Mouse (Mus musculus): ENCODE results near the gene Hemk1. TPM values are rescaled to one million over a fixed set of nuclear protein-coding genes. Genes with fewer than 3 reads are reported as not detected.

Gene Hemk1
- polyA plus RNA-seq, 1 experiment from 2014 or later, result 10.7 TPM

GRCm38 (mm10) chr9:107366644-107367043 lies 28.5 kb upstream of the Hemk1 start:
- Histone ChIP-seq H3K27me3 (replicated peaks; ENCODE audit: low read depth, poor library complexity, severe bottlenecking) (peaks cover 41% of the 10 kb centered on the region), H3K27ac (replicated peaks) (no peak overlapping the region), H3K36me3 (replicated peaks) (no peaks in the 10 kb centered on the region), H3K4me1 (peaks cover 36% of the 10 kb centered on the region), H3K9me3 (no peaks in the 10 kb centered on the region), H3K4me3 (no peak overlapping the region)
- DNase-seq (ENCODE audit: low spot score), result peak; percentile 68
- 10% methylated on average over 3 of the region's 3 CpGs for WGBS

- Histone ChIP-seq H3K36me3 (replicated peaks) (no peaks in the 10 kb centered on the region), H3K4me1 (peaks cover 31% of the 10 kb centered on the region), H3K9me3 (no peaks in the 10 kb centered on the region), H3K27ac (replicated peaks) (no peak overlapping the region), H3K4me3 (no peak overlapping the region), H3K27me3 (replicated peaks; ENCODE audit: low read depth, poor library complexity, severe bottlenecking) (peaks cover 40% of the 10 kb centered on the region)
- no peak for DNase-seq (ENCODE audit: low spot score)
- WGBS, result 24% methylated on average over 3 of the region's 3 CpGs
Observed at GRCm38 (mm10) chr9:107360989-107361388, 22.8 kb upstream of the Hemk1 start.

GRCm38 (mm10) chr9:107357651-107358050 lies 19.5 kb upstream of the Hemk1 start:
- Histone ChIP-seq H3K9me3 (no peaks in the 10 kb centered on the region), H3K27me3 (replicated peaks; ENCODE audit: low read depth, poor library complexity, severe bottlenecking) (peaks cover 60% of the 10 kb centered on the region), H3K27ac (replicated peaks) (no peak overlapping the region), H3K36me3 (replicated peaks) (no peaks in the 10 kb centered on the region), H3K4me3 (no peak overlapping the region), H3K4me1 (peaks cover 20% of the 10 kb centered on the region)
- WGBS, result 19% methylated on average over 5 of the region's 5 CpGs
- peak; percentile 85 for DNase-seq (ENCODE audit: low spot score)

DNA sequence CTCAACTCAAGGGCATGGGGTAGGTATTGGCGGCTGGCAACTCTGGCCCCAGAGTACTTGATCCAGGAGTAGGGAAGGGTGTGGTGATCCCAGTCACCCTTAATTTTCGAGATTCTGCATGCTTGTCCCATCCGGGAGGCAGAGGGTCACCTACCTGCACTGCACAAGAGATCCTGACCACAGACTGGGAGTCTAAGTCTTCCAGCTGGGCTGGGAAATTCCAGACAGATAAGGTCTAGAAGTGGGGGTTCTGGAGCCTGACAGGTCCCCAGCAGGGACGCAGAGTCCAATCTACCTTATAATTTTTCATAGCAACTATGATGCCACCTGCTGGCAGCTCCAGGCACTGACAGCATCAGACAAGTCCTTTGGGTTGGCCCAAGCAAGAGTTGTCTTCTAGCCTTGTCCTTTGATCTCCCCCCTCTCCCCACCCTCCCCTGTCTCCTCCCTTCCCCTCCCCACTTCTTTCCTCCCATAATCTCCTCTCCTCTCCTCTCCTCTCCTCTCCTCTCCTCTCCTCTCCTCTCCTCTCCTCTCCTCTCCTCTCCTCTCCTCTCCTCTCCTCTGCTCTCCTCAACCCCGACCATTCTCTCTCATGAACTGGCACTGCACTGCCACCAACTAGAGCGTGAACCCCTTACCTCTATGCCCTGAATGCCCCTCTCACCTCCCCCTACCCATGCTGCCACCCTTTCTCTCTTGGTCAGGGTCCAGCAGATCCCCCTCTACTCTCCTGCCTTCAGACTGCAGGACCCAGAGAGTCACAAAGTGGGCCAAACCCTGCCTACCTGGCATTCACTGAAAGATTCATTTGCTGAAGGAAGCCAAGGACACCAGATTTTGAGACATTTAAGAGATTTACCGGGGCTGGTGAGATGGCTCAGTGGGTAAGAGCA lies 18.0 kb upstream of the Hemk1 start:
- Histone ChIP-seq H3K36me3 (replicated peaks) (no peaks in the 10 kb centered on the region), H3K4me3 (no peak overlapping the region), H3K27me3 (replicated peaks; ENCODE audit: low read depth, poor library complexity, severe bottlenecking) (peaks cover 60% of the 10 kb centered on the region), H3K9me3 (no peaks in the 10 kb centered on the region), H3K4me1 (peaks cover 10% of the 10 kb centered on the region), H3K27ac (replicated peaks) (no peak overlapping the region)
- DNase-seq (ENCODE audit: low spot score), result peak; percentile 63
- 52% methylated on average over 7 of the region's 7 CpGs for WGBS

DNA sequence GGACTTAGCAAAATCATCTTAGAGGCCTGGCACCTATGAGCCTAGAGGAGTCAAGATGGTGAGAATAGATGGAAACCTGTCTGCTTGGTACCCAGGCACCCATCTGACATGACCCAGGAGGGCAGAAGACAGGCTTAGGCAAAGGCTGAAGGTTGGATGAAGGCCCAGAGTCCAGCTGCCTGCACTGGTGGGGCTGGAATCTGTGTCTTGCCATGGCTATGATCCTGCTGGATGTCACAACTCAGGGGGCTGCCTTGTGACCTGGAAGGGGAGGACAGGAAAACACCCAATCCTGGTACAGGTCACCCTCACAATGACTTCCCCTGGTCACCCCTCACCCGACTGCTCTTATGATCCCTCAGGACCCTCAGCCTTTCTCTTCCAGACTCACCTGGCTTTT lies 16.7 kb upstream of the Hemk1 start:
- WGBS, result 80% methylated on average over 1 of the region's 1 CpGs
- Histone ChIP-seq H3K9me3 (no peaks in the 10 kb centered on the region), H3K27me3 (replicated peaks; ENCODE audit: low read depth, poor library complexity, severe bottlenecking) (peaks cover 53% of the 10 kb centered on the region), H3K36me3 (replicated peaks) (no peaks in the 10 kb centered on the region), H3K4me3 (no peak overlapping the region), H3K27ac (replicated peaks) (no peak overlapping the region), H3K4me1 (peaks cover 3% of the 10 kb centered on the region; the same call in 1 of the 2 replicates)
- no peak for DNase-seq (ENCODE audit: low spot score)

GRCm38 (mm10) chr9:107349321-107349720 lies 11.2 kb upstream of the Hemk1 start:
- peaks cover 12% of the 10 kb centered on the region for H3K27me3 ChIP-seq (replicated peaks; ENCODE audit: low read depth, poor library complexity, severe bottlenecking)
- H3K4me3 ChIP-seq, result no peak overlapping the region
- no peaks in the 10 kb centered on the region for H3K9me3 ChIP-seq
- no peaks in the 10 kb centered on the region for H3K36me3 ChIP-seq (replicated peaks)
- DNase-seq (ENCODE audit: low spot score), result no peak
- H3K4me1 ChIP-seq, result peaks cover 13% of the 10 kb centered on the region
- 61% methylated on average over 7 of the region's 7 CpGs for WGBS
- H3K27ac ChIP-seq (replicated peaks), result no peak overlapping the region

GRCm38 (mm10) chr9:107347586-107348183 lies 9.5 kb upstream of the Hemk1 start:
- DNase-seq (ENCODE audit: low spot score), result no peak
- Histone ChIP-seq H3K27me3 (replicated peaks; ENCODE audit: low read depth, poor library complexity, severe bottlenecking) (peaks cover 16% of the 10 kb centered on the region), H3K4me1 (peaks cover 13% of the 10 kb centered on the region), H3K36me3 (replicated peaks) (no peaks in the 10 kb centered on the region), H3K4me3 (no peak overlapping the region), H3K9me3 (no peaks in the 10 kb centered on the region), H3K27ac (replicated peaks) (no peak overlapping the region)
- WGBS, result 76% methylated on average over 9 of the region's 9 CpGs

GRCm38 (mm10) chr9:107346081-107346480 lies 7.9 kb upstream of the Hemk1 start:
- peaks cover 32% of the 10 kb centered on the region for H3K27me3 ChIP-seq (replicated peaks; ENCODE audit: low read depth, poor library complexity, severe bottlenecking)
- 90% methylated on average over 8 of the region's 8 CpGs for WGBS

DNA sequence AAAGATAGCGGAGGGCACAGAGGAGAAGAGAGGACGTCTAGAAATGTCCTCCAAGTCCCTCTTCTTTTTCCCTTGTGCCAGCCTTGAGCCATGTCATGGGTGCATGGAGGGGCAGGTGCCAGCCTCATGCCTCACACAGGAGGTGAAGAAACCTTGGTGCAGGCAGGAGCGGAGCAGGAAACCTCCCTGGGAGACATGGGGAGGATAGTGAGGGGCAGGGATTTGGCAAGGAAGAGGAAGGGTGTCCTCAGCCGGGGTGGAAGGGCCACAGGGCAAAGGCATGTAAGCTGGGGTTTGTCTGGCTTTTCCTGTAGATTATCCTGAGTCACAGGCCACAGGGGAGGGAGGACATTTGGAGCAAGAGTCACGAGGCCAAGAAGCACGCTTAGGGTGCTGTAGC lies 5.9 kb upstream of the Hemk1 start:
- Histone ChIP-seq H3K27ac (replicated peaks) (no peak overlapping the region), H3K9me3 (no peaks in the 10 kb centered on the region), H3K4me3 (no peak overlapping the region), H3K27me3 (replicated peaks; ENCODE audit: low read depth, poor library complexity, severe bottlenecking) (peaks cover 35% of the 10 kb centered on the region), H3K4me1 (peaks cover 20% of the 10 kb centered on the region), H3K36me3 (replicated peaks) (no peaks in the 10 kb centered on the region)
- 71% methylated on average over 6 of the region's 6 CpGs for WGBS
- no peak for DNase-seq (ENCODE audit: low spot score)

More at GRCm38 (mm10) chr9:107346081-107346480, 7.9 kb upstream of the Hemk1 start:
- H3K27ac ChIP-seq (replicated peaks), result no peak overlapping the region
- no peaks in the 10 kb centered on the region for H3K36me3 ChIP-seq (replicated peaks)
- H3K4me1 ChIP-seq, result peaks cover 12% of the 10 kb centered on the region
- DNase-seq (ENCODE audit: low spot score), result no peak
- no peaks in the 10 kb centered on the region for H3K9me3 ChIP-seq
- H3K4me3 ChIP-seq, result no peak overlapping the region

DNA sequence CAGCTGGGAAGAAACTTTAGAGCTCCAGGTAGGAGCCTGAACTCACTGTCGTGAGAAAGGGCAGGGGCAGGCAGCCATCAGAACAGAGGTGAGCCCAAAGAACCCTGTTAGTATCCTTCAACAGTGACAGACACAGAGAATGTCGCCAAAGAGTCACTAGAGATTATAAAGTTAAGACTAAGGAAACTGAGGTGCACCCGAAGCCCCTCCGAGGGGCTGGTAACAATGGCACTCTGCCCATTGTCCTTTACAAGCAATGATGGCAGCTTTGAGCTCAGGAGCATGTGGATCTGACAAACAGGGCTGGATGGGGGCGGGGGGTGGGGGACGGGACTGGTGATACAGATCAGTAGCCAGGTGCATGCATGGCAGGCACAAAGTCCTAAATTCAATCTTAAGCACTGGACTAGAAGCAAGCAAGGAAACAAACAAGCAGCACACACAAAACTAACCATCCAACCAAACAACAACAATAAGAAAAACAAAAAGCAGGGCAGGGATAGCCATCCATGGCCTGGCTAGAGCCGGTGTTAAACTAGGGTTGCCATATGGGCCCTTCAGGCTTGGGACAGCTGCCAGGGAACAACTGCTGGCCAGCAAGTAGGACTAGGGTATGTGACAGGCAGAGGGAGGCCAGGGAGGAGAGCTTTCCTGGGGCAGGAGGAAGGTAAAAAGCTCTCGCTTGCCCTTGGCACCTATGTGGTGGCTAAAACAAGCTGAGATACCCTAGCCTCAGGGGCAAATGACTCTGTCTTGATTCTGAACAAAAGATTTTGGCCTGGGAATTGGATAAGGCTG lies 5.2 kb upstream of the Hemk1 start:
- 77% methylated on average over 8 of the region's 8 CpGs for WGBS

GRCm38 (mm10) chr9:107342201-107342709 lies 4.1 kb upstream of the Hemk1 start:
- H3K27me3 ChIP-seq (replicated peaks; ENCODE audit: low read depth, poor library complexity, severe bottlenecking), result peaks cover 35% of the 10 kb centered on the region
- H3K4me1 ChIP-seq, result peaks cover 31% of the 10 kb centered on the region
- no peaks in the 10 kb centered on the region for H3K9me3 ChIP-seq
- DNase-seq (ENCODE audit: low spot score), result no peak
- H3K4me3 ChIP-seq, result no peak overlapping the region
- H3K27ac ChIP-seq (replicated peaks), result no peak overlapping the region
- no peaks in the 10 kb centered on the region for H3K36me3 ChIP-seq (replicated peaks)
- WGBS, result 88% methylated on average over 11 of the region's 11 CpGs

More for the DNA sequence above, 5.2 kb upstream of the Hemk1 start:
- no peak for DNase-seq (ENCODE audit: low spot score)
- H3K27me3 ChIP-seq (replicated peaks; ENCODE audit: low read depth, poor library complexity, severe bottlenecking), result peaks cover 35% of the 10 kb centered on the region
- no peaks in the 10 kb centered on the region for H3K9me3 ChIP-seq
- H3K27ac ChIP-seq (replicated peaks), result no peak overlapping the region
- no peak overlapping the region for H3K4me3 ChIP-seq
- no peaks in the 10 kb centered on the region for H3K36me3 ChIP-seq (replicated peaks)
- peaks cover 26% of the 10 kb centered on the region for H3K4me1 ChIP-seq

DNA sequence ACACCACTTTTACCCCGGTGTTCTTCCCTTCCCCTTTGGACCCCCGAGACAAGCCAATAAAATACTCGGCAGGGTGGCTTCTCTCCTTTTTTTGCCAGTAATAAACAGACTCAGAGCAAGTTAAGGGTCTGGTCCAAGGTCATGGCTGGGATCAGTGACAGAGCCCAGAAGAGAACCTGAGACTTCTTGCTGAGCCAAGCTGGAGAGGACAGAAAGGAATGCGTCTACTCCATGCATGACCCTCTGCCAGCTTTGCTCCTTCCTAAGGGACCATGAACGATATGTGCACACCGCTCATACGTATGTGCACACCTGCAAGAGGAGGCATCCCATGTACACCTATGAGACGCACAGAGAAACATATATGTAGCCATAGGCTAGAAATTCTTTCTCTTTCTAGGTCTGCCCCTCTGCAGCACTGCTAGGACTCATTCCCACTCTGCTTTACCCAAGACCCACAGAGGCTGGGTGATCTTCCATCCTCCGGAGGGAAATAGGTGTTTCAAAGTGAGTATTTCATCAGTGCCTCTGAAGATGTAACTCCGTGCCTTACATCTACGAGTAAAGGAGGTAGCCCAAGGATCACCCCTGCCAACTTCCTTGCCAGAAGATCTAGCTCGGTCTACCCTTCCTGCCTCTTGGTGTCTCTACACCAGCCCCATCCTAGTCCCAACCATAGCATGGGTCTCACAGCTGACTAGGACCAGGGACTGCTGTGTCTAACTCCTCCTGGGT lies 2.9 kb upstream of the Hemk1 start:
- Histone ChIP-seq H3K27ac (replicated peaks) (peak overlapping the region; percentile 62; the same call in 1 of the 2 replicates), H3K4me3 (peak overlapping the region; percentile 62), H3K9me3 (no peaks in the 10 kb centered on the region), H3K36me3 (replicated peaks) (no peaks in the 10 kb centered on the region), H3K27me3 (replicated peaks; ENCODE audit: low read depth, poor library complexity, severe bottlenecking) (peaks cover 35% of the 10 kb centered on the region), H3K4me1 (peaks cover 31% of the 10 kb centered on the region)
- WGBS, result 55% methylated on average over 12 of the region's 12 CpGs
- no peak for DNase-seq (ENCODE audit: low spot score)

Data from embryonic facial prominence, embryonic 10.5 days (tissue).